Mouse (Mus musculus) central nervous system, embryonic 11.5 days (tissue): Measurements from ENCODE around the gene Mrpl32. TPM values are rescaled to one million over a fixed set of nuclear protein-coding genes. Genes with fewer than 3 reads are reported as not detected.

Experiments
- polyA plus RNA-seq: library from polyadenylated mRNA; depleted of rRNA; stranded (reverse); fragments of >200 nt; gene quantifications from 2 replicates; pipeline ENCODE4 v1.2.3, GENCODE M21; 2012; rRNA removed

The Mrpl32 gene
- polyA plus RNA-seq: 46.1 and 49.3 TPM in 2 replicates

GRCm38 (mm10) chr13:14612926-14613529, at the start of gene Mrpl32, which contains the start of gene Psma2:
TSS of gene Mrpl32 (minus strand) at chr13:14613165.
TSS of gene Psma2 (plus strand) at chr13:14613240.

GRCm38 (mm10) chr13:14629726-14630641, 17.0 kb upstream of the Mrpl32 start, which contains the start of gene AW209491:
TSS of gene AW209491 (plus strand) at chr13:14630154.

Other genes starting within 250 kb of the Mrpl32 start
- 3.5 and 4.4 TPM in 2 replicates for gene Hecw1, start 89.9 kb downstream of the Mrpl32 start, polyA plus RNA-seq
- 102 and 122 TPM in 2 replicates for gene Psma2, start 75 bp upstream of the Mrpl32 start, polyA plus RNA-seq
- 10.5 and 14.1 TPM in 2 replicates for gene AW209491, start 17.0 kb upstream of the Mrpl32 start, polyA plus RNA-seq